Mouse (Mus musculus) limb, embryonic 11.5 days (tissue): ENCODE results near the gene Slc38a1. TPM values are rescaled to one million over a fixed set of nuclear protein-coding genes. Genes with fewer than 3 reads are reported as not detected.

Experiments used
- ATAC-seq: fragments of 200-750 bp; cut with Nextera tagmentation; 2 replicates; pipeline ENCODE4 v1.8.0; 2017; ENCODE audit warnings: low read depth; ENCODE audit not compliant: insufficient number of reproducible peaks, low FRiP score, low TSS enrichment
- DNase-seq: peaks from one replicate; pipeline ENCODE4 v3.0.0-alpha.2; 2015; ENCODE audit warnings: low spot score
- H3K27ac ChIP-seq: fragments of 300-500 bp; sonication (generic); replicated peaks from 2 replicates; pipeline ENCODE4 v1.5.1; 2014; ENCODE audit warnings: low read depth, mild to moderate bottlenecking, low read length
- H3K27me3 ChIP-seq: fragments of 300-500 bp; sonication (generic); 2 replicates; pipeline ENCODE4 v1.6.1; 2014; ENCODE audit warnings: mild to moderate bottlenecking, low read length, mixed read lengths; ENCODE audit not compliant: control insufficient read depth, insufficient read depth
- H3K36me3 ChIP-seq: fragments of 300-500 bp; sonication (generic); 2 replicates; pipeline ENCODE4 v1.6.1; 2014; ENCODE audit warnings: mild to moderate bottlenecking, low read length, moderate library complexity, mixed read lengths; ENCODE audit not compliant: control insufficient read depth, insufficient read depth
- H3K4me1 ChIP-seq: fragments of 300-500 bp; sonication (generic); 2 replicates; pipeline ENCODE4 v1.6.1; 2014; ENCODE audit warnings: low read length, mixed read lengths; ENCODE audit not compliant: control insufficient read depth, insufficient read depth
- H3K4me2 ChIP-seq: fragments of 300-500 bp; sonication (generic); 2 replicates; pipeline ENCODE4 v1.6.1; 2014; ENCODE audit warnings: low read depth, mild to moderate bottlenecking, moderate library complexity; ENCODE audit not compliant: severe bottlenecking
- H3K4me3 ChIP-seq: fragments of 300-500 bp; sonication (generic); 2 replicates; pipeline ENCODE4 v1.5.1; 2014; ENCODE audit warnings: low read depth, low read length
- H3K9ac ChIP-seq: fragments of 300-500 bp; sonication (generic); 2 replicates; pipeline ENCODE4 v1.6.1; 2014; ENCODE audit warnings: mild to moderate bottlenecking, low read length
- H3K9me3 ChIP-seq: fragments of 300-500 bp; sonication (generic); 2 replicates; pipeline ENCODE4 v1.6.1; 2016; ENCODE audit warnings: low read length; ENCODE audit not compliant: control insufficient read depth
- WGBS: fragments of 180-500 bp; shearing (Covaris S2); extraction: QIAGEN DNeasy Blood & Tissue Kit; methylation state at CpG from one replicate; pipeline ENCODE4 v1.1.7; 2014; 5-methylcytosine and 5-hydroxymethylcytosine counted together
- polyA plus RNA-seq: library from polyadenylated mRNA; unstranded; fragments of >200 nt; fragmentation: Nextera tagmentation; extraction: Ambion mirVana; gene quantifications from 2 replicates; pipeline ENCODE4 v1.2.1, GENCODE M21; 2014

The Slc38a1 gene
- polyA plus RNA-seq, 1 experiment from 2014 or later = 132 TPM

GRCm38 (mm10) chr15:96621686-96622085, 21.0 kb downstream of the Slc38a1 start:
- Histone ChIP-seq H3K27me3 (no peaks in the 10 kb centered on the region), H3K27ac (no peak overlapping the region), H3K9me3 (peaks cover 5% of the 10 kb centered on the region; the same call in 1 of the 2 replicates), H3K9ac (no peak overlapping the region), H3K4me3 (no peak overlapping the region), H3K4me1 (no peaks in the 10 kb centered on the region), H3K4me2 (no peak overlapping the region), H3K36me3 (peaks cover 35% of the 10 kb centered on the region)
- no peak for ATAC-seq
- no peak for DNase-seq
- 94% methylated on average over 6 of the region's 6 CpGs for WGBS

GRCm38 (mm10) chr15:96617555-96617954, 25.2 kb downstream of the Slc38a1 start:
- no peak for DNase-seq
- H3K36me3 ChIP-seq = peaks cover 44% of the 10 kb centered on the region
- 91% methylated on average over 7 of the region's 7 CpGs for WGBS
- H3K27me3 ChIP-seq = no peaks in the 10 kb centered on the region
- H3K9ac ChIP-seq = no peak overlapping the region
- H3K9me3 ChIP-seq = peaks cover 6% of the 10 kb centered on the region; the same call in 1 of the 2 replicates
- H3K27ac ChIP-seq = no peak overlapping the region
- no peaks in the 10 kb centered on the region for H3K4me1 ChIP-seq
- no peak for ATAC-seq
- no peak overlapping the region for H3K4me3 ChIP-seq
- H3K4me2 ChIP-seq = no peak overlapping the region

GRCm38 (mm10) chr15:96608671-96609070, 34.0 kb downstream of the Slc38a1 start:
- H3K36me3 ChIP-seq = peaks cover 33% of the 10 kb centered on the region
- no peak overlapping the region for H3K9ac ChIP-seq
- ATAC-seq (no peak), DNase-seq (no peak)
- no peaks in the 10 kb centered on the region for H3K4me1 ChIP-seq
- no peak overlapping the region for H3K4me2 ChIP-seq
- H3K4me3 ChIP-seq = no peak overlapping the region
- H3K27me3 ChIP-seq = no peaks in the 10 kb centered on the region
- no peaks in the 10 kb centered on the region for H3K9me3 ChIP-seq
- no peak overlapping the region for H3K27ac ChIP-seq
- WGBS = 91% methylated on average over 7 of the region's 7 CpGs

GRCm38 (mm10) chr15:96607422-96607821, 35.3 kb downstream of the Slc38a1 start:
- 93% methylated on average over 5 of the region's 5 CpGs for WGBS
- Histone ChIP-seq H3K4me2 (no peak overlapping the region), H3K27ac (no peak overlapping the region), H3K4me1 (no peaks in the 10 kb centered on the region), H3K4me3 (no peak overlapping the region), H3K27me3 (no peaks in the 10 kb centered on the region), H3K9me3 (no peaks in the 10 kb centered on the region), H3K36me3 (peaks cover 30% of the 10 kb centered on the region), H3K9ac (no peak overlapping the region; the same call in 1 of the 2 replicates)
- no peak for ATAC-seq
- DNase-seq = no peak

- H3K4me2 ChIP-seq = no peak overlapping the region
- DNase-seq (no peak), ATAC-seq (no peak)
- no peak overlapping the region for H3K9ac ChIP-seq
- H3K4me1 ChIP-seq = no peaks in the 10 kb centered on the region
- H3K4me3 ChIP-seq = no peak overlapping the region
- H3K27me3 ChIP-seq = no peaks in the 10 kb centered on the region
- H3K27ac ChIP-seq = no peak overlapping the region
- WGBS = 85% methylated on average over 10 of the region's 10 CpGs
- H3K36me3 ChIP-seq = peaks cover 23% of the 10 kb centered on the region
- H3K9me3 ChIP-seq = no peaks in the 10 kb centered on the region
Measured at GRCm38 (mm10) chr15:96604282-96604681, 38.4 kb downstream of the Slc38a1 start.

- DNase-seq (no peak), ATAC-seq (no peak)
- Histone ChIP-seq H3K27me3 (no peaks in the 10 kb centered on the region), H3K4me1 (no peaks in the 10 kb centered on the region), H3K4me3 (no peak overlapping the region), H3K9ac (no peak overlapping the region), H3K36me3 (peaks cover 20% of the 10 kb centered on the region), H3K9me3 (no peaks in the 10 kb centered on the region), H3K27ac (no peak overlapping the region), H3K4me2 (no peak overlapping the region)
- 88% methylated on average over 16 of the region's 16 CpGs for WGBS
Measured at GRCm38 (mm10) chr15:96602043-96602442, 40.7 kb downstream of the Slc38a1 start.

GRCm38 (mm10) chr15:96599852-96600781, 42.6 kb downstream of the Slc38a1 start:
- ATAC-seq (no peak), DNase-seq (no peak)
- H3K27ac ChIP-seq = no peak overlapping the region
- H3K4me1 ChIP-seq = no peaks in the 10 kb centered on the region
- H3K4me3 ChIP-seq = no peak overlapping the region
- no peak overlapping the region for H3K9ac ChIP-seq
- WGBS = 94% methylated on average over 21 of the region's 21 CpGs
- no peaks in the 10 kb centered on the region for H3K27me3 ChIP-seq
- peaks cover 11% of the 10 kb centered on the region; the same call in 1 of the 2 replicates for H3K36me3 ChIP-seq
- no peaks in the 10 kb centered on the region for H3K9me3 ChIP-seq
- H3K4me2 ChIP-seq = no peak overlapping the region

- H3K9ac ChIP-seq = no peak overlapping the region
- H3K4me1 ChIP-seq = 0 out of 2 replicates have a peak, but pooled peaks cover 3% of the 10 kb centered on the region
- no peak overlapping the region for H3K27ac ChIP-seq
- peaks cover 11% of the 10 kb centered on the region; the same call in 1 of the 2 replicates for H3K36me3 ChIP-seq
- ATAC-seq = no peak
- no peak overlapping the region for H3K4me3 ChIP-seq
- WGBS = 74% methylated on average over 11 of the region's 11 CpGs
- H3K4me2 ChIP-seq = no peak overlapping the region
- no peaks in the 10 kb centered on the region for H3K27me3 ChIP-seq
- no peaks in the 10 kb centered on the region for H3K9me3 ChIP-seq
- DNase-seq = no peak
Measured at GRCm38 (mm10) chr15:96598888-96599578, 43.7 kb downstream of the Slc38a1 start.
